Mouse (Mus musculus) CH12.LX (cell line): ENCODE data around the gene Arid4b. TPM values are rescaled to one million over a fixed set of nuclear protein-coding genes. Genes with fewer than 3 reads are reported as not detected.

Experiments used
- DNase-seq: peaks from one replicate; pipeline ENCODE4 v3.0.0-alpha.2; 2013; ENCODE audit errors: extremely low read depth
- H3K27ac ChIP-seq: 2 replicates; pipeline ENCODE4 v1.5.1; 2012; ENCODE audit warnings: low read depth, mild to moderate bottlenecking, control low read depth, moderate library complexity; ENCODE audit not compliant: insufficient read depth
- H3K27me3 ChIP-seq: replicated peaks from 2 replicates; pipeline ENCODE3; 2012; ENCODE audit warnings: inconsistent platforms
- H3K36me3 ChIP-seq, 2 experiments: replicated peaks in 1 of 2; 2 replicates each; pipeline versions ENCODE3 to v1.6.1; 2012; ENCODE audit warnings: inconsistent platforms in 1 of 2, low read length in 1 of 2, mild to moderate bottlenecking in 1 of 2, mixed read lengths in 1 of 2, moderate library complexity in 1 of 2; ENCODE audit not compliant: control insufficient read depth in 1 of 2, insufficient read depth in 1 of 2
- H3K4me1 ChIP-seq, 2 experiments: 2 replicates each; pipeline ENCODE4 v1.6.1; 2012; ENCODE audit warnings: inconsistent platforms in 1 of 2, moderate library complexity in 1 of 2; ENCODE audit not compliant: insufficient read depth in 2 of 2, control insufficient read depth in 1 of 2
- H3K4me2 ChIP-seq: 2 replicates; pipeline ENCODE4 v1.6.1; 2012; ENCODE audit warnings: low read depth, mild to moderate bottlenecking, control low read depth; ENCODE audit not compliant: poor library complexity, insufficient read depth, severe bottlenecking
- H3K4me3 ChIP-seq, 3 experiments: fragments of 150-350 bp in 1 of 3; sonication (generic) in 1 of 3; replicated peaks in 1 of 3; 2 replicates each; pipeline versions ENCODE3 to v1.5.1; 2011 to 2012; ENCODE audit warnings: low read depth in 2 of 3, low read length in 2 of 3, mild to moderate bottlenecking in 2 of 3, moderate library complexity in 2 of 3, control low read depth in 1 of 3, improper control_type of control experiment in 1 of 3, inconsistent platforms in 1 of 3, mixed read lengths in 1 of 3; ENCODE audit not compliant: poor library complexity in 1 of 3
- H3K79me2 ChIP-seq: replicated peaks from 2 replicates; pipeline ENCODE4 v1.6.1; 2012; ENCODE audit warnings: mild to moderate bottlenecking, moderate library complexity; ENCODE audit not compliant: control insufficient read depth, poor library complexity, insufficient read depth, severe bottlenecking; ENCODE audit errors: extremely low read depth
- H3K9ac ChIP-seq: 2 replicates; pipeline ENCODE4 v1.6.1; 2012; ENCODE audit warnings: low read depth, mild to moderate bottlenecking, control low read depth, moderate library complexity; ENCODE audit not compliant: insufficient read depth
- H3K9me3 ChIP-seq: replicated peaks from 2 replicates; pipeline ENCODE3; 2012; ENCODE audit warnings: low read length, inconsistent platforms, mixed read lengths
- CHD1 ChIP-seq: IDR thresholded peaks from 2 replicates; pipeline ENCODE4 v1.6.1; 2012; ENCODE audit warnings: low read depth, low read length, improper control_type of control experiment, inconsistent platforms
- CHD2 ChIP-seq: IDR thresholded peaks from 2 replicates; pipeline ENCODE4 v1.6.1; 2011; ENCODE audit warnings: low read length, improper control_type of control experiment
- CTCF ChIP-seq, 2 experiments: IDR thresholded peaks in 1 of 2; conservative IDR thresholded peaks in 1 of 2; 2 replicates each; pipeline ENCODE4 v1.5.1; 2011 to 2012; ENCODE audit warnings: low read depth in 2 of 2, low read length in 2 of 2, improper control_type of control experiment in 1 of 2, inconsistent platforms in 1 of 2, mild to moderate bottlenecking in 1 of 2, moderate library complexity in 1 of 2
- EP300 ChIP-seq: IDR thresholded peaks from 2 replicates; pipeline ENCODE4 v1.6.1; 2011; ENCODE audit warnings: low read length, improper control_type of control experiment
- IRF4 ChIP-seq: IDR thresholded peaks from 2 replicates; pipeline ENCODE4 v1.6.1; 2014; ENCODE audit warnings: low read depth, mild to moderate bottlenecking, inconsistent platforms, low read length, improper control_type of control experiment
- JUN ChIP-seq: IDR thresholded peaks from 2 replicates; pipeline ENCODE4 v1.6.1; 2011; ENCODE audit warnings: low read depth, mild to moderate bottlenecking, low read length, improper control_type of control experiment, moderate library complexity; ENCODE audit not compliant: insufficient read depth
- JUND ChIP-seq: conservative IDR thresholded peaks from 2 replicates; pipeline ENCODE4 v1.6.1; 2011; ENCODE audit warnings: low read depth, low read length, improper control_type of control experiment
- KAT2A ChIP-seq: IDR thresholded peaks from 2 replicates; pipeline ENCODE4 v1.6.1; 2012; ENCODE audit warnings: low read length, improper control_type of control experiment, inconsistent platforms; ENCODE audit not compliant: insufficient replicate concordance
- MAFK ChIP-seq: IDR thresholded peaks from 2 replicates; pipeline ENCODE4 v1.6.1; 2011; ENCODE audit warnings: low read length, improper control_type of control experiment; ENCODE audit not compliant: insufficient replicate concordance
- MAZ ChIP-seq: IDR thresholded peaks from 2 replicates; pipeline ENCODE4 v1.6.1; 2012; ENCODE audit warnings: low read depth, mild to moderate bottlenecking, inconsistent platforms, low read length, improper control_type of control experiment, moderate library complexity
- MEF2A ChIP-seq: IDR thresholded peaks from 2 replicates; pipeline ENCODE4 v1.6.1; 2014; ENCODE audit warnings: low read depth, mild to moderate bottlenecking, inconsistent platforms, low read length, improper control_type of control experiment, borderline replicate concordance
- MXI1 ChIP-seq: IDR thresholded peaks from 2 replicates; pipeline ENCODE4 v1.6.1; 2011; ENCODE audit warnings: mild to moderate bottlenecking, low read depth, low read length, improper control_type of control experiment
- MYC ChIP-seq: IDR thresholded peaks from 2 replicates; pipeline ENCODE4 v1.6.1; 2011; ENCODE audit warnings: low read depth, mild to moderate bottlenecking, improper control_type of control experiment, low read length
- NELFE ChIP-seq: IDR thresholded peaks from 2 replicates; pipeline ENCODE4 v1.6.1; 2011; ENCODE audit warnings: low read depth, low read length, improper control_type of control experiment
- NRF1 ChIP-seq: IDR thresholded peaks from 2 replicates; pipeline ENCODE4 v1.6.1; 2014; ENCODE audit warnings: low read depth, mild to moderate bottlenecking, inconsistent platforms, low read length, improper control_type of control experiment, moderate library complexity
- PAX5 ChIP-seq: IDR thresholded peaks from 2 replicates; pipeline ENCODE4 v1.6.1; 2012; ENCODE audit warnings: low read length, inconsistent platforms, mixed read lengths
- POLR2A ChIP-seq: IDR thresholded peaks from 2 replicates; pipeline ENCODE4 v1.6.1; 2011; ENCODE audit warnings: low read depth, mild to moderate bottlenecking, improper control_type of control experiment, low read length
- RAD21 ChIP-seq: IDR thresholded peaks from 2 replicates; pipeline ENCODE4 v1.6.1; 2011; ENCODE audit warnings: low read depth, mild to moderate bottlenecking, low read length, improper control_type of control experiment, moderate library complexity
- RCOR1 ChIP-seq: conservative IDR thresholded peaks from 2 replicates; pipeline ENCODE4 v1.6.1; 2012; ENCODE audit warnings: low read depth, mild to moderate bottlenecking, inconsistent platforms, low read length, improper control_type of control experiment
- SMC3 ChIP-seq: IDR thresholded peaks from 2 replicates; pipeline ENCODE4 v1.6.1; 2011; ENCODE audit warnings: low read depth, low read length, improper control_type of control experiment
- TBP ChIP-seq: conservative IDR thresholded peaks from 2 replicates; pipeline ENCODE4 v1.6.1; 2011; ENCODE audit warnings: low read depth, low read length, improper control_type of control experiment
- TCF12 ChIP-seq: IDR thresholded peaks from 2 replicates; pipeline ENCODE4 v1.6.1; 2014; ENCODE audit warnings: low read depth, mild to moderate bottlenecking, inconsistent platforms, low read length, improper control_type of control experiment
- UBTF ChIP-seq: IDR thresholded peaks from 2 replicates; pipeline ENCODE4 v1.6.1; 2012; ENCODE audit warnings: low read depth, mild to moderate bottlenecking, inconsistent platforms, low read length, improper control_type of control experiment, moderate library complexity
- USF1 ChIP-seq: IDR thresholded peaks from 2 replicates; pipeline ENCODE4 v1.6.1; 2014; ENCODE audit warnings: low read depth, mild to moderate bottlenecking, inconsistent platforms, low read length, improper control_type of control experiment
- ZKSCAN1 ChIP-seq: IDR thresholded peaks from 2 replicates; pipeline ENCODE4 v1.6.1; 2012; ENCODE audit warnings: low read depth, inconsistent platforms, low read length, improper control_type of control experiment, borderline replicate concordance
- ZMIZ1 ChIP-seq: IDR thresholded peaks from 2 replicates; pipeline ENCODE4 v1.6.1; 2012; ENCODE audit warnings: low read depth, mild to moderate bottlenecking, inconsistent platforms, low read length, improper control_type of control experiment
- ZNF384 ChIP-seq: IDR thresholded peaks from 2 replicates; pipeline ENCODE4 v1.6.1; 2012; ENCODE audit warnings: low read depth, low read length, improper control_type of control experiment, inconsistent platforms
- dilution Hi-C: fragments of 300-500 bp; cut with MboI; formaldehyde crosslinking; loops from 2 replicates; pipeline ENCODE4 v1.14.3; 2020; ENCODE audit warnings: low sequenced_read_pairs; ENCODE audit not compliant: extremely low pct_unique_long_range_greater_than_20kb, extremely low pct_ligation_motif_present
- in situ Hi-C: fragments of 300-500 bp; cut with MboI; formaldehyde crosslinking; loops from 3 replicates; pipeline ENCODE4 v1.14.3; 2019; ENCODE audit warnings: low sequenced_read_pairs, low pct_ligation_motif_present, low pct_unique_long_range_greater_than_20kb, mixed read lengths
- polyA plus RNA-seq: library from polyadenylated mRNA; unstranded; fragments of >175 nt; gene quantifications from 2 replicates; pipeline ENCODE4 v1.2.1, GENCODE M21; 2012; ENCODE audit warnings: low read depth; ENCODE audit not compliant: insufficient read length
- total RNA-seq, 2 experiments: library from RNA; depleted of rRNA; stranded (reverse); fragments of 300-350 nt in 1 of 2; fragments of >200 nt in 1 of 2; gene quantifications; 2 replicates each; pipeline ENCODE4 v1.2.3; 2012 to 2014

The Arid4b gene
- total and polyA plus RNA-seq, 3 experiments, result 9.2 to 16.4 (median 9.7) TPM

DNA sequence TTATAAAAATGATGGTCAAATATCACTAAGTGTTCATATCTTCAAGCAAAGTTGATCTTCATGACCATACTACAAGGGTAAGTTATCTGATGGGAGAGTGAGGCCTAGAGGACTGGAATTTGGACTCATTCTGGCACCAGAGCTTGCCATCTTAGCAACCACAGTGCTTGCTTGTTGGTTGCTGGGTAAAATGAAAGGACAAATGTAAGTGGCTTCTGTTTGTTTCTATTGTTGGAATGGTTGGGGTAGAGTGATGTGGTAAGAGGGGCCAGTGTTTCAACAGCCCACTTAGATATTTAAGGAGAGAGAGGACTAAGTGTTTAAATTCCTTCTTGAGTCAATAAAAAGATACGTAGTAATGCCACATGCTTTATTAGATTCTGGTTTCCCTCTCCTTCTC, 25.6 kb downstream of the Arid4b start:
- Histone ChIP-seq H3K4me1 (peaks cover 3 to 7% of the 10 kb centered on the region in 2 experiments; a peak in 2 of 4 replicates), H3K9ac (no peak overlapping the region), H3K27me3 (no peaks in the 10 kb centered on the region), H3K4me3 (no peak overlapping the region), H3K27ac (no peak overlapping the region), H3K9me3 (no peaks in the 10 kb centered on the region), H3K79me2 (peaks cover 24% of the 10 kb centered on the region), H3K36me3 (peaks cover 0 to 12% of the 10 kb centered on the region in 2 experiments), H3K4me2 (no peak overlapping the region)
- no peak for DNase-seq
- dilution Hi-C loops (no loop called here), in situ Hi-C loops (no loop called here)
- TF ChIP-seq POLR2A (no peak), ZKSCAN1 (no peak), NRF1 (no peak), MXI1 (no peak), SMC3 (no peak), MAFK (no peak), RCOR1 (no peak), MAZ (no peak), RAD21 (no peak), UBTF (no peak), ZMIZ1 (no peak), ZNF384 (no peak), IRF4 (no peak), JUND (no peak), CTCF (conservative IDR thresholded peaks at IDR 0.05 in 1 of 2, IDR thresholded peaks at IDR 0.05 in 1 of 2; ENCODE audit: low read depth in 2 of 2, low read length in 2 of 2) (no peak), PAX5 (no peak), NELFE (no peak), EP300 (no peak), JUN (no peak)

DNA sequence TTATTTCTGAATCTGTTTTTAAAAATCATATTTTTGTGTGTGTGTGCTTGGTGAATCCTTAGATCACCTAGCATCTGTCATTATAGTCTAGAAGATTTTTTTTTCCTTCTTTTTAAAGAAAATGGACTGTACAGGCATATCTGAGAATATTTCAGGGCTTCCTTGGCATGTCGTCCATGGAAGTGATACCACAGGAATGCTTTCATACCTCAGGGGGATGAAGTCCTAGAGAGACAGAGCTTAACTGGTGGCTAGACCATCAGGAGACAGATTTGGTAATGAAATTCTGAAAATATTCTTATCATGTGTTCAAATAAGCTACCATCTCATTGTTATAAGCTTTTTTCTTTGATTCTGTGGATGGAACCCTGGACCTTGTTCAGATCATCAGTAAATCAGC, 40.0 kb downstream of the Arid4b start:
- in situ Hi-C loops, result no loop called here
- dilution Hi-C loops, result no loop called here
- Histone ChIP-seq H3K27ac (no peak overlapping the region), H3K4me3 (no peak overlapping the region), H3K4me1 (no peaks in the 10 kb centered on the region), H3K27me3 (no peaks in the 10 kb centered on the region), H3K9me3 (no peaks in the 10 kb centered on the region), H3K79me2 (peaks cover 7% of the 10 kb centered on the region), H3K36me3 (peaks cover 0 to 5% of the 10 kb centered on the region in 2 experiments), H3K4me2 (no peak overlapping the region), H3K9ac (no peak overlapping the region)
- TF ChIP-seq USF1 (no peak), IRF4 (no peak), ZNF384 (no peak), EP300 (no peak), KAT2A (no peak), NELFE (no peak), TBP (no peak), JUND (no peak), RAD21 (no peak), CTCF (conservative IDR thresholded peaks at IDR 0.05 in 1 of 2, IDR thresholded peaks at IDR 0.05 in 1 of 2; ENCODE audit: low read depth in 2 of 2, low read length in 2 of 2) (no peak), CHD2 (no peak), TCF12 (no peak), MYC (no peak), CHD1 (no peak), MEF2A (no peak)
- DNase-seq, result no peak
